Mouse (Mus musculus) C2C12 (cell line): ENCODE measurements around the gene Nphp1.

Source experiments
- CEBPB ChIP-seq: IDR thresholded peaks from one replicate; pipeline ENCODE4 v1.6.1; 2011; ENCODE audit warnings: low read depth, mild to moderate bottlenecking, control low read depth, moderate library complexity
- CTCF ChIP-seq: IDR thresholded peaks from one replicate; pipeline ENCODE4 v1.5.1; 2011; ENCODE audit not compliant: control insufficient read depth, insufficient read depth, insufficient read length
- MAX ChIP-seq: IDR thresholded peaks from one replicate; pipeline ENCODE4 v1.6.1; 2011; ENCODE audit warnings: mild to moderate bottlenecking, control low read depth
- MYOD1 ChIP-seq: IDR thresholded peaks from one replicate; pipeline ENCODE4 v1.6.1; 2011; ENCODE audit warnings: low read depth; ENCODE audit not compliant: control insufficient read depth, insufficient read length
- MYOG ChIP-seq: IDR thresholded peaks from one replicate; pipeline ENCODE4 v1.6.1; 2011; ENCODE audit not compliant: control insufficient read depth, insufficient read length; ENCODE audit errors: extremely low read depth
- USF1 ChIP-seq: IDR thresholded peaks from one replicate; pipeline ENCODE4 v1.6.1; 2011; ENCODE audit warnings: low read depth, mild to moderate bottlenecking, control low read depth, moderate library complexity

DNA sequence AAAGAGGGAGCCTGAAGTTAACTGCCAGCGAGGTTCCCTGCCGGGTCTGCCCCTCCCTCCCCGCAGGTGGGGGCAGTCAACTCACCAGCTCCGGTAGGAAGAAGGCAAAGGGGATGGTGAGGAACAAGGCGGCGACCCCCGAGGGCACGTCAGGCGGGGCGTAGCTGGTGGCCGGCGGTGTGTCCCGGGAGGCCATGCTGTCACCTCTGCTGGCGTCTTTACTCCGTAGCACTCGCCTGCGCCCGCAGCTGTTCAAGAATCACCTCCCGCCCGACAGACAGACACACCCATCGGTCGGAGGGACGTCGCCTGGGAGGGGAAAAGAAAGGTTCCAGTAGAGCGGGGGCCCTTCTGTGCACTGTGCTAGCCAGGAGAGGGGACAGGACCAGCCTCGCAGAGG is 59.0 kb downstream of the Nphp1 start, which contains the start of gene Mall:
- TF ChIP-seq CTCF, result no peak
- TF ChIP-seq MYOG, result no peak
- TF ChIP-seq MAX, result no peak
- TF ChIP-seq CEBPB, result no peak
- no peak for TF ChIP-seq USF1
- no peak for TF ChIP-seq MYOD1
